Mouse (Mus musculus) lung, embryonic 15.5 days (tissue): ENCODE data around the gene Dhrs13. TPM values are rescaled to one million over a fixed set of nuclear protein-coding genes. Genes with fewer than 3 reads are reported as not detected.
A peak's percentile ranks its signal among the peaks of the same experiment; 100 is the strongest.
"Not testable (repeated sequence)": the region's sequence is repeated elsewhere in the genome, so short reads cannot be mapped to it uniquely, and the experiment has no call there.

Source experiments
- ATAC-seq: fragments of 200-750 bp; cut with Nextera tagmentation; 2 replicates; pipeline ENCODE4 v1.8.0; 2017; ENCODE audit warnings: moderate number of reproducible peaks, borderline replicate concordance; ENCODE audit not compliant: low FRiP score, low TSS enrichment; ENCODE audit errors: extremely low read depth
- H3K27ac ChIP-seq: fragments of 300-500 bp; sonication (generic); 2 replicates; pipeline ENCODE4 v1.5.1; 2015; ENCODE audit warnings: moderate library complexity, mild to moderate bottlenecking, inconsistent platforms
- H3K27me3 ChIP-seq: fragments of 300-500 bp; sonication (generic); 2 replicates; pipeline ENCODE4 v1.6.1; 2015; ENCODE audit warnings: inconsistent platforms
- H3K36me3 ChIP-seq: fragments of 300-500 bp; sonication (generic); 2 replicates; pipeline ENCODE4 v1.6.1; 2015; ENCODE audit warnings: inconsistent platforms
- H3K4me1 ChIP-seq: fragments of 300-500 bp; sonication (generic); 2 replicates; pipeline ENCODE4 v1.6.1; 2015; ENCODE audit warnings: inconsistent platforms
- H3K4me2 ChIP-seq: fragments of 300-500 bp; sonication (generic); 2 replicates; pipeline ENCODE4 v1.6.1; 2015; ENCODE audit warnings: inconsistent platforms, mild to moderate bottlenecking, moderate library complexity
- H3K4me3 ChIP-seq: fragments of 300-500 bp; sonication (generic); 2 replicates; pipeline ENCODE4 v1.5.1; 2015; ENCODE audit warnings: mild to moderate bottlenecking, inconsistent platforms
- H3K9ac ChIP-seq: fragments of 300-500 bp; sonication (generic); 2 replicates; pipeline ENCODE4 v1.6.1; 2015; ENCODE audit warnings: inconsistent platforms
- H3K9me3 ChIP-seq: fragments of 300-500 bp; sonication (generic); 2 replicates; pipeline ENCODE4 v1.6.1; 2016; ENCODE audit warnings: inconsistent platforms
- WGBS: fragments of 180-500 bp; shearing (Covaris S2); methylation state at CpG from one replicate; pipeline ENCODE4 v1.1.7; 2015; 5-methylcytosine and 5-hydroxymethylcytosine counted together
- polyA plus RNA-seq: library from polyadenylated mRNA; unstranded; fragments of >200 nt; fragmentation: Nextera tagmentation; extraction: Ambion mirVana; gene quantifications from 2 replicates; pipeline ENCODE4 v1.2.1, GENCODE M21; 2015

Dhrs13 gene
- polyA plus RNA-seq, 1 experiment from 2014 or later, result 19.8 TPM

GRCm38 (mm10) chr11:78048637-78049036 is 16.6 kb downstream of the Dhrs13 start:
- H3K36me3 ChIP-seq, H3K27me3 ChIP-seq, H3K27ac ChIP-seq, H3K9ac ChIP-seq, H3K4me3 ChIP-seq, H3K9me3 ChIP-seq, H3K4me2 ChIP-seq, H3K4me1 ChIP-seq, ATAC-seq: not testable (repeated sequence)
- 96% methylated on average over 4 of the region's 4 CpGs for WGBS

GRCm38 (mm10) chr11:78053078-78053477 is 21.0 kb downstream of the Dhrs13 start:
- Histone ChIP-seq H3K4me2 (no peak overlapping the region), H3K4me3 (no peak overlapping the region), H3K27me3 (no peaks in the 10 kb centered on the region), H3K9ac (no peak overlapping the region), H3K9me3 (no peaks in the 10 kb centered on the region), H3K36me3 (peaks cover 29% of the 10 kb centered on the region; the same call in 1 of the 2 replicates), H3K4me1 (no peaks in the 10 kb centered on the region), H3K27ac (no peak overlapping the region)
- no peak for ATAC-seq
- WGBS, result 77% methylated on average over 8 of the region's 8 CpGs

- WGBS, result 72% methylated on average over 8 of the region's 8 CpGs
- no peak overlapping the region for H3K4me3 ChIP-seq
- peaks cover 38% of the 10 kb centered on the region; the same call in 1 of the 2 replicates for H3K36me3 ChIP-seq
- H3K9me3 ChIP-seq, result no peaks in the 10 kb centered on the region
- H3K27ac ChIP-seq, result no peak overlapping the region
- H3K9ac ChIP-seq, result no peak overlapping the region
- no peaks in the 10 kb centered on the region for H3K4me1 ChIP-seq
- H3K27me3 ChIP-seq, result no peaks in the 10 kb centered on the region
- no peak for ATAC-seq
- no peak overlapping the region for H3K4me2 ChIP-seq
Observed at GRCm38 (mm10) chr11:78056946-78057345, 24.9 kb downstream of the Dhrs13 start.

- H3K4me2 ChIP-seq, result no peak overlapping the region
- H3K4me3 ChIP-seq, result no peak overlapping the region
- H3K9ac ChIP-seq, result no peak overlapping the region
- ATAC-seq, result peak; percentile 77; the same call in 1 of the 2 replicates
- no peaks in the 10 kb centered on the region for H3K4me1 ChIP-seq
- H3K36me3 ChIP-seq, result peaks cover 35% of the 10 kb centered on the region; the same call in 1 of the 2 replicates
- H3K27me3 ChIP-seq, result no peaks in the 10 kb centered on the region
- H3K27ac ChIP-seq, result no peak overlapping the region
- no peaks in the 10 kb centered on the region for H3K9me3 ChIP-seq
- WGBS, result 48% methylated on average over 9 of the region's 9 CpGs
Observed at GRCm38 (mm10) chr11:78059833-78060757, 28.0 kb downstream of the Dhrs13 start.

GRCm38 (mm10) chr11:78062563-78062962 is 30.5 kb downstream of the Dhrs13 start:
- Histone ChIP-seq H3K4me1 (no peaks in the 10 kb centered on the region), H3K36me3 (peaks cover 19% of the 10 kb centered on the region; the same call in 1 of the 2 replicates), H3K27ac (no peak overlapping the region), H3K9ac (no peak overlapping the region), H3K4me2 (no peak overlapping the region), H3K9me3 (no peaks in the 10 kb centered on the region), H3K27me3 (no peaks in the 10 kb centered on the region), H3K4me3 (no peak overlapping the region)
- ATAC-seq, result no peak
- 74% methylated on average over 1 of the region's 1 CpGs for WGBS

GRCm38 (mm10) chr11:78065906-78066305 is 33.8 kb downstream of the Dhrs13 start:
- 32% methylated on average over 2 of the region's 2 CpGs for WGBS

GRCm38 (mm10) chr11:78066641-78067040 is 34.6 kb downstream of the Dhrs13 start:
- no peaks in the 10 kb centered on the region for H3K4me1 ChIP-seq
- no peak for ATAC-seq
- H3K4me2 ChIP-seq, result no peak overlapping the region
- no peak overlapping the region for H3K27ac ChIP-seq
- no peaks in the 10 kb centered on the region for H3K36me3 ChIP-seq
- H3K27me3 ChIP-seq, result no peaks in the 10 kb centered on the region
- no peak overlapping the region for H3K4me3 ChIP-seq
- no peaks in the 10 kb centered on the region for H3K9me3 ChIP-seq
- no peak overlapping the region for H3K9ac ChIP-seq
- 47% methylated on average over 2 of the region's 2 CpGs for WGBS

More at GRCm38 (mm10) chr11:78065906-78066305, 33.8 kb downstream of the Dhrs13 start:
- no peaks in the 10 kb centered on the region for H3K9me3 ChIP-seq
- no peak overlapping the region for H3K9ac ChIP-seq
- no peaks in the 10 kb centered on the region for H3K36me3 ChIP-seq
- H3K4me2 ChIP-seq, result no peak overlapping the region
- H3K27me3 ChIP-seq, result no peaks in the 10 kb centered on the region
- no peak overlapping the region for H3K4me3 ChIP-seq
- no peak for ATAC-seq
- H3K27ac ChIP-seq, result no peak overlapping the region
- no peaks in the 10 kb centered on the region for H3K4me1 ChIP-seq

GRCm38 (mm10) chr11:78067566-78067965 is 35.5 kb downstream of the Dhrs13 start:
- Histone ChIP-seq H3K9ac (no peak overlapping the region), H3K9me3 (no peaks in the 10 kb centered on the region), H3K27me3 (no peaks in the 10 kb centered on the region), H3K27ac (no peak overlapping the region), H3K36me3 (no peaks in the 10 kb centered on the region), H3K4me1 (no peaks in the 10 kb centered on the region), H3K4me2 (no peak overlapping the region), H3K4me3 (no peak overlapping the region)
- WGBS, result 65% methylated on average over 5 of the region's 5 CpGs
- ATAC-seq, result no peak

GRCm38 (mm10) chr11:78069130-78069529 is 37.0 kb downstream of the Dhrs13 start:
- Histone ChIP-seq H3K27me3 (no peaks in the 10 kb centered on the region), H3K4me1 (no peaks in the 10 kb centered on the region), H3K4me3 (no peak overlapping the region), H3K9me3 (no peaks in the 10 kb centered on the region), H3K27ac (no peak overlapping the region), H3K9ac (no peak overlapping the region), H3K36me3 (peaks cover 9% of the 10 kb centered on the region), H3K4me2 (no peak overlapping the region)
- ATAC-seq, result no peak
- 70% methylated on average over 5 of the region's 5 CpGs for WGBS

GRCm38 (mm10) chr11:78069646-78070045 is 37.6 kb downstream of the Dhrs13 start:
- peak; percentile 52; the same call in 1 of the 2 replicates for ATAC-seq
- no peak overlapping the region for H3K9ac ChIP-seq

GRCm38 (mm10) chr11:78071938-78072337 is 39.9 kb downstream of the Dhrs13 start:
- ATAC-seq, result no peak
- no peak overlapping the region for H3K4me3 ChIP-seq
- H3K9me3 ChIP-seq, result no peaks in the 10 kb centered on the region
- no peaks in the 10 kb centered on the region for H3K4me1 ChIP-seq
- no peak overlapping the region for H3K4me2 ChIP-seq
- WGBS, result 77% methylated on average over 5 of the region's 5 CpGs
- H3K36me3 ChIP-seq, result peaks cover 36% of the 10 kb centered on the region
- no peaks in the 10 kb centered on the region for H3K27me3 ChIP-seq
- no peak overlapping the region for H3K9ac ChIP-seq
- H3K27ac ChIP-seq, result no peak overlapping the region

More at GRCm38 (mm10) chr11:78069646-78070045, 37.6 kb downstream of the Dhrs13 start:
- no peaks in the 10 kb centered on the region for H3K4me1 ChIP-seq
- no peak overlapping the region for H3K27ac ChIP-seq
- H3K27me3 ChIP-seq, result no peaks in the 10 kb centered on the region
- H3K9me3 ChIP-seq, result no peaks in the 10 kb centered on the region
- H3K36me3 ChIP-seq, result peaks cover 15% of the 10 kb centered on the region
- WGBS, result 79% methylated on average over 6 of the region's 6 CpGs
- no peak overlapping the region for H3K4me3 ChIP-seq
- no peak overlapping the region for H3K4me2 ChIP-seq

- Histone ChIP-seq H3K4me2 (no peak overlapping the region), H3K9ac (no peak overlapping the region), H3K4me1 (no peaks in the 10 kb centered on the region), H3K27me3 (no peaks in the 10 kb centered on the region), H3K36me3 (peaks cover 41% of the 10 kb centered on the region), H3K27ac (no peak overlapping the region), H3K9me3 (no peaks in the 10 kb centered on the region), H3K4me3 (no peak overlapping the region)
- ATAC-seq, result peak; percentile 47; the same call in 1 of the 2 replicates
- 24% methylated on average over 6 of the region's 6 CpGs for WGBS
Observed at GRCm38 (mm10) chr11:78072425-78073130, 40.5 kb downstream of the Dhrs13 start.
